Mouse (Mus musculus): ENCODE data around the gene Meiob. TPM values are rescaled to one million over a fixed set of nuclear protein-coding genes. Genes with fewer than 3 reads are reported as not detected.

Gene Meiob
- polyA plus RNA-seq, 1 experiment from 2014 or later = not detected

GRCm38 (mm10) chr17:24777073-24777472, 27.0 kb upstream of the Meiob start:
- Histone ChIP-seq H3K9ac (ENCODE audit: low read depth, low read length) (no peak overlapping the region), H3K4me1 (replicated peaks; ENCODE audit: control insufficient read depth, insufficient read depth, low read length) (no peaks in the 10 kb centered on the region), H3K36me3 (ENCODE audit: control insufficient read depth, insufficient read depth, low read length) (no peaks in the 10 kb centered on the region), H3K9me3 (ENCODE audit: control insufficient read depth, low read length) (no peaks in the 10 kb centered on the region), H3K27me3 (ENCODE audit: control insufficient read depth, insufficient read depth, low read length) (no peaks in the 10 kb centered on the region), H3K4me3 (ENCODE audit: low read depth, low read length) (no peak overlapping the region), H3K4me2 (replicated peaks; ENCODE audit: low read depth, low read length) (no peak overlapping the region), H3K27ac (ENCODE audit: low read depth, low read length) (no peak overlapping the region)
- 68% methylated on average over 2 of the region's 2 CpGs for WGBS
- DNase-seq (ENCODE audit: low spot score) (no peak), ATAC-seq (ENCODE audit: low FRiP score) (no peak)

GRCm38 (mm10) chr17:24780821-24781220, 23.3 kb upstream of the Meiob start:
- no peak overlapping the region for H3K9ac ChIP-seq (ENCODE audit: low read depth, low read length)
- H3K27ac ChIP-seq (ENCODE audit: low read depth, low read length) = no peak overlapping the region
- H3K27me3 ChIP-seq (ENCODE audit: control insufficient read depth, insufficient read depth, low read length) = no peaks in the 10 kb centered on the region
- no peak overlapping the region for H3K4me3 ChIP-seq (ENCODE audit: low read depth, low read length)
- no peaks in the 10 kb centered on the region for H3K4me1 ChIP-seq (replicated peaks; ENCODE audit: control insufficient read depth, insufficient read depth, low read length)
- H3K9me3 ChIP-seq (ENCODE audit: control insufficient read depth, low read length) = no peaks in the 10 kb centered on the region
- no peaks in the 10 kb centered on the region for H3K36me3 ChIP-seq (ENCODE audit: control insufficient read depth, insufficient read depth, low read length)
- ATAC-seq (ENCODE audit: low FRiP score) = no peak
- DNase-seq (ENCODE audit: low spot score) = no peak
- 88% methylated on average over 2 of the region's 2 CpGs for WGBS
- H3K4me2 ChIP-seq (replicated peaks; ENCODE audit: low read depth, low read length) = no peak overlapping the region

GRCm38 (mm10) chr17:24792190-24792589, 11.9 kb upstream of the Meiob start:
- no peaks in the 10 kb centered on the region for H3K27me3 ChIP-seq (ENCODE audit: control insufficient read depth, insufficient read depth, low read length)
- 78% methylated on average over 8 of the region's 8 CpGs for WGBS
- DNase-seq (ENCODE audit: low spot score) (no peak), ATAC-seq (ENCODE audit: low FRiP score) (no peak)
- H3K4me3 ChIP-seq (ENCODE audit: low read depth, low read length) = no peak overlapping the region
- H3K4me2 ChIP-seq (replicated peaks; ENCODE audit: low read depth, low read length) = no peak overlapping the region
- H3K9ac ChIP-seq (ENCODE audit: low read depth, low read length) = no peak overlapping the region
- no peaks in the 10 kb centered on the region for H3K9me3 ChIP-seq (ENCODE audit: control insufficient read depth, low read length)
- no peak overlapping the region for H3K27ac ChIP-seq (ENCODE audit: low read depth, low read length)
- no peaks in the 10 kb centered on the region for H3K4me1 ChIP-seq (replicated peaks; ENCODE audit: control insufficient read depth, insufficient read depth, low read length)
- H3K36me3 ChIP-seq (ENCODE audit: control insufficient read depth, insufficient read depth, low read length) = no peaks in the 10 kb centered on the region

GRCm38 (mm10) chr17:24794791-24795190, 9.3 kb upstream of the Meiob start:
- 74% methylated on average over 12 of the region's 12 CpGs for WGBS
- Histone ChIP-seq H3K4me2 (replicated peaks; ENCODE audit: low read depth, low read length) (no peak overlapping the region), H3K36me3 (ENCODE audit: control insufficient read depth, insufficient read depth, low read length) (no peaks in the 10 kb centered on the region), H3K4me1 (replicated peaks; ENCODE audit: control insufficient read depth, insufficient read depth, low read length) (no peaks in the 10 kb centered on the region; the same call in 1 of the 2 replicates), H3K4me3 (ENCODE audit: low read depth, low read length) (no peak overlapping the region), H3K27me3 (ENCODE audit: control insufficient read depth, insufficient read depth, low read length) (no peaks in the 10 kb centered on the region), H3K9me3 (ENCODE audit: control insufficient read depth, low read length) (no peaks in the 10 kb centered on the region), H3K9ac (ENCODE audit: low read depth, low read length) (no peak overlapping the region), H3K27ac (ENCODE audit: low read depth, low read length) (no peak overlapping the region)
- ATAC-seq (ENCODE audit: low FRiP score) = no peak
- DNase-seq (ENCODE audit: low spot score) = no peak

GRCm38 (mm10) chr17:24796969-24797368, 7.1 kb upstream of the Meiob start:
- H3K4me3 ChIP-seq (ENCODE audit: low read depth, low read length) = no peak overlapping the region
- no peak overlapping the region for H3K4me2 ChIP-seq (replicated peaks; ENCODE audit: low read depth, low read length)
- no peak for ATAC-seq (ENCODE audit: low FRiP score)
- H3K27ac ChIP-seq (ENCODE audit: low read depth, low read length) = no peak overlapping the region
- H3K36me3 ChIP-seq (ENCODE audit: control insufficient read depth, insufficient read depth, low read length) = no peaks in the 10 kb centered on the region
- 68% methylated on average over 3 of the region's 3 CpGs for WGBS
- no peaks in the 10 kb centered on the region for H3K9me3 ChIP-seq (ENCODE audit: control insufficient read depth, low read length)
- no peaks in the 10 kb centered on the region; the same call in 1 of the 2 replicates for H3K4me1 ChIP-seq (replicated peaks; ENCODE audit: control insufficient read depth, insufficient read depth, low read length)
- no peaks in the 10 kb centered on the region for H3K27me3 ChIP-seq (ENCODE audit: control insufficient read depth, insufficient read depth, low read length)
- DNase-seq (ENCODE audit: low spot score) = no peak
- no peak overlapping the region for H3K9ac ChIP-seq (ENCODE audit: low read depth, low read length)

- 56% methylated on average over 9 of the region's 9 CpGs for WGBS
- Histone ChIP-seq H3K36me3 (ENCODE audit: control insufficient read depth, insufficient read depth, low read length) (no peaks in the 10 kb centered on the region), H3K27me3 (ENCODE audit: control insufficient read depth, insufficient read depth, low read length) (no peaks in the 10 kb centered on the region; the same call in 1 of the 2 replicates), H3K9me3 (ENCODE audit: control insufficient read depth, low read length) (no peaks in the 10 kb centered on the region), H3K27ac (ENCODE audit: low read depth, low read length) (no peak overlapping the region), H3K4me3 (ENCODE audit: low read depth, low read length) (no peak overlapping the region), H3K4me1 (replicated peaks; ENCODE audit: control insufficient read depth, insufficient read depth, low read length) (no peaks in the 10 kb centered on the region; the same call in 1 of the 2 replicates), H3K9ac (ENCODE audit: low read depth, low read length) (no peak overlapping the region), H3K4me2 (replicated peaks; ENCODE audit: low read depth, low read length) (no peak overlapping the region)
- ATAC-seq (ENCODE audit: low FRiP score) (no peak), DNase-seq (ENCODE audit: low spot score) (no peak)
Measured at GRCm38 (mm10) chr17:24798229-24798628, 5.9 kb upstream of the Meiob start.

GRCm38 (mm10) chr17:24799476-24799875, 4.6 kb upstream of the Meiob start:
- Histone ChIP-seq H3K9ac (ENCODE audit: low read depth, low read length) (no peak overlapping the region), H3K4me2 (replicated peaks; ENCODE audit: low read depth, low read length) (no peak overlapping the region), H3K27me3 (ENCODE audit: control insufficient read depth, insufficient read depth, low read length) (peaks cover 5% of the 10 kb centered on the region), H3K36me3 (ENCODE audit: control insufficient read depth, insufficient read depth, low read length) (no peaks in the 10 kb centered on the region), H3K27ac (ENCODE audit: low read depth, low read length) (no peak overlapping the region), H3K9me3 (ENCODE audit: control insufficient read depth, low read length) (no peaks in the 10 kb centered on the region), H3K4me1 (replicated peaks; ENCODE audit: control insufficient read depth, insufficient read depth, low read length) (no peaks in the 10 kb centered on the region; the same call in 1 of the 2 replicates), H3K4me3 (ENCODE audit: low read depth, low read length) (no peak overlapping the region)
- ATAC-seq (ENCODE audit: low FRiP score) = no peak
- no peak for DNase-seq (ENCODE audit: low spot score)
- 94% methylated on average over 4 of the region's 4 CpGs for WGBS

GRCm38 (mm10) chr17:24800524-24800923, 3.6 kb upstream of the Meiob start:
- DNase-seq (ENCODE audit: low spot score) = no peak
- ATAC-seq (ENCODE audit: low FRiP score) = no peak
- WGBS = 57% methylated on average over 3 of the region's 3 CpGs
- H3K27ac ChIP-seq (ENCODE audit: low read depth, low read length) = no peak overlapping the region
- H3K4me1 ChIP-seq (replicated peaks; ENCODE audit: control insufficient read depth, insufficient read depth, low read length) = no peaks in the 10 kb centered on the region; the same call in 1 of the 2 replicates
- H3K27me3 ChIP-seq (ENCODE audit: control insufficient read depth, insufficient read depth, low read length) = peaks cover 14% of the 10 kb centered on the region
- H3K9ac ChIP-seq (ENCODE audit: low read depth, low read length) = no peak overlapping the region
- no peaks in the 10 kb centered on the region for H3K36me3 ChIP-seq (ENCODE audit: control insufficient read depth, insufficient read depth, low read length)
- H3K9me3 ChIP-seq (ENCODE audit: control insufficient read depth, low read length) = no peaks in the 10 kb centered on the region
- no peak overlapping the region for H3K4me2 ChIP-seq (replicated peaks; ENCODE audit: low read depth, low read length)
- no peak overlapping the region for H3K4me3 ChIP-seq (ENCODE audit: low read depth, low read length)

- no peak overlapping the region for H3K4me2 ChIP-seq (replicated peaks; ENCODE audit: low read depth, low read length)
- H3K4me3 ChIP-seq (ENCODE audit: low read depth, low read length) = no peak overlapping the region
- no peaks in the 10 kb centered on the region; the same call in 1 of the 2 replicates for H3K27me3 ChIP-seq (ENCODE audit: control insufficient read depth, insufficient read depth, low read length)
- 82% methylated on average over 3 of the region's 3 CpGs for WGBS
- no peaks in the 10 kb centered on the region for H3K36me3 ChIP-seq (ENCODE audit: control insufficient read depth, insufficient read depth, low read length)
- H3K4me1 ChIP-seq (replicated peaks; ENCODE audit: control insufficient read depth, insufficient read depth, low read length) = no peaks in the 10 kb centered on the region
- DNase-seq (ENCODE audit: low spot score) = no peak
- H3K9ac ChIP-seq (ENCODE audit: low read depth, low read length) = no peak overlapping the region
- no peaks in the 10 kb centered on the region for H3K9me3 ChIP-seq (ENCODE audit: control insufficient read depth, low read length)
- no peak overlapping the region for H3K27ac ChIP-seq (ENCODE audit: low read depth, low read length)
- no peak for ATAC-seq (ENCODE audit: low FRiP score)
Measured at GRCm38 (mm10) chr17:24811211-24811610, 7.1 kb downstream of the Meiob start.
